Mouse (Mus musculus): ENCODE measurements around the gene Arhgap45. TPM values are rescaled to one million over a fixed set of nuclear protein-coding genes. Genes with fewer than 3 reads are reported as not detected.

The Arhgap45 gene
- polyA plus RNA-seq, 2 experiments: 7.9 to 20.9 TPM

- Histone ChIP-seq H3K9ac (replicated peaks) (peak overlapping the region; percentile 77), H3K4me2 (ENCODE audit: low read depth) (peak overlapping the region; percentile 81), H3K36me3 (replicated peaks; ENCODE audit: control insufficient read depth, insufficient read depth, low read depth) (peaks cover 15% of the 10 kb centered on the region), H3K4me3 (ENCODE audit: insufficient read depth in 1 of 2, low read depth in 2 of 2, low read length in 2 of 2) (peak overlapping the region; percentile 37 to 51), H3K4me1 (replicated peaks; ENCODE audit: control insufficient read depth in 2 of 2, insufficient read depth in 2 of 2, low read length in 1 of 2) (peaks cover 18 to 20% of the 10 kb centered on the region in 2 experiments), H3K27me3 (ENCODE audit: control insufficient read depth, insufficient read depth, low read length) (no peaks in the 10 kb centered on the region), H3K9me3 (ENCODE audit: control insufficient read depth, low read length) (no peaks in the 10 kb centered on the region), H3K27ac (peak overlapping the region; percentile 68)
- no peak for DNase-seq (ENCODE audit: low read depth in 3 of 3, low spot score in 3 of 3)
- no peak for ATAC-seq (ENCODE audit: insufficient read depth)
- WGBS (ENCODE audit: insufficient replicate concordance): 36% methylated on average over 14 of the region's 14 CpGs
- TF ChIP-seq CTCF (IDR thresholded peaks at IDR 0.05; ENCODE audit: low read depth) (no peak), EP300 (IDR thresholded peaks at IDR 0.05; ENCODE audit: low read depth) (no peak)
These were observed 1.3 kb downstream of the Arhgap45 start for GRCm38 (mm10) chr10:80017771-80018170.

GRCm38 (mm10) chr10:80018739-80019297 lies 2.4 kb downstream of the Arhgap45 start:
- WGBS (ENCODE audit: insufficient replicate concordance): 3% methylated on average over 15 of the region's 15 CpGs
- peak overlapping the region; percentile 34 for H3K9ac ChIP-seq (replicated peaks)
- ATAC-seq (ENCODE audit: insufficient read depth) (peak; percentile 72), DNase-seq (ENCODE audit: low read depth in 3 of 3, low spot score in 3 of 3) (peak in 2 of 3 experiments; percentile 49 to 68)
- peak overlapping the region; percentile 34 to 45 for H3K4me3 ChIP-seq (ENCODE audit: insufficient read depth in 1 of 2, low read depth in 2 of 2, low read length in 2 of 2)
- peak overlapping the region; percentile 60 for H3K27ac ChIP-seq
- peaks cover 18 to 20% of the 10 kb centered on the region in 2 experiments for H3K4me1 ChIP-seq (replicated peaks; ENCODE audit: control insufficient read depth in 2 of 2, insufficient read depth in 2 of 2, low read length in 1 of 2)
- no peaks in the 10 kb centered on the region for H3K9me3 ChIP-seq (ENCODE audit: control insufficient read depth, low read length)
- peaks cover 15% of the 10 kb centered on the region for H3K36me3 ChIP-seq (replicated peaks; ENCODE audit: control insufficient read depth, insufficient read depth, low read depth)
- TF ChIP-seq EP300 (IDR thresholded peaks at IDR 0.05; ENCODE audit: low read depth) (no peak; the same call in 1 of the 2 replicates), CTCF (IDR thresholded peaks at IDR 0.05; ENCODE audit: low read depth) (peak; percentile 26; the same call in 1 of the 2 replicates)
- H3K27me3 ChIP-seq (ENCODE audit: control insufficient read depth, insufficient read depth, low read length): no peaks in the 10 kb centered on the region
- peak overlapping the region; percentile 81 for H3K4me2 ChIP-seq (ENCODE audit: low read depth)

DNA sequence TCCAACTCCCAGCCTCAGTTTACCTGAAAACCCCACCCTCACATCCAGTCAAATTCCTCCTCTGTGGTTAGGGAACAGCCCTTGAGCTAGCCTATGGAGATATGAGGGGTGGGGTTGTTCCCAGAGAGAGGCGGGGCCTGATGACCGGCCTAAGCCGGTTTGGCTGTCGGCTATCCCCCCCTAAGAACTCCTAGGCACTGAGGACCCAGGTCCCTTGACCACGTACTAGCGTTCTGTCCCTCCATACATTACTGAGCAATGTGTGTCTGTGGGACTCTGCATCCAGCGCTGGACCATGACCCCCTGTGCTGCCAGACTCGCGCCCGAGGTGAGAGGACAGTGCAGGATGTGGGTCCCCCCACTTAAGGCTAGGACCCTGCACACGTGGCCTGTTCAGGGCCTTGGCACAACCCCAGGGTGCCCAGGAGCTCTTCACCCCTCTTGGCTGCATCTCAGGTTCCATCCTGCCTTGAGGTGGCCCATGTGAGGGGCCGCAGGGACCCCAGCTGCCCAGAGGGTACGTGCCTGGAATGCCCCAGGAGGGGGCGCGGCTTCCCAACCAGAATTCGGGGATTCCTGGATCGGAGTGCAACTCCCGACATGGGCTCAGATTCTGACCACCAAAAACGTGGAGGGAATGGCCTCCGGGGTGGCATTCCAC lies 3.1 kb downstream of the Arhgap45 start:
- H3K27ac ChIP-seq: peak overlapping the region; percentile 60; the same call in 1 of the 2 replicates
- TF ChIP-seq EP300 (IDR thresholded peaks at IDR 0.05; ENCODE audit: low read depth): no peak
- TF ChIP-seq CTCF (IDR thresholded peaks at IDR 0.05; ENCODE audit: low read depth): no peak
- peaks cover 18 to 20% of the 10 kb centered on the region in 2 experiments for H3K4me1 ChIP-seq (replicated peaks; ENCODE audit: control insufficient read depth in 2 of 2, insufficient read depth in 2 of 2, low read length in 1 of 2)
- peak; percentile 29; the same call in 1 of the 2 replicates for ATAC-seq (ENCODE audit: insufficient read depth)
- H3K4me3 ChIP-seq (ENCODE audit: insufficient read depth in 1 of 2, low read depth in 2 of 2, low read length in 2 of 2): 0 out of 4 replicates have a peak overlapping the region, but pooled peaks of 1 of the 2 experiments have one; percentile 34
- no peaks in the 10 kb centered on the region for H3K27me3 ChIP-seq (ENCODE audit: control insufficient read depth, insufficient read depth, low read length)
- H3K36me3 ChIP-seq (replicated peaks; ENCODE audit: control insufficient read depth, insufficient read depth, low read depth): peaks cover 11% of the 10 kb centered on the region
- no peaks in the 10 kb centered on the region for H3K9me3 ChIP-seq (ENCODE audit: control insufficient read depth, low read length)
- H3K9ac ChIP-seq (replicated peaks): peak overlapping the region; percentile 34; the same call in 1 of the 2 replicates
- no peak for DNase-seq (ENCODE audit: low read depth in 3 of 3, low spot score in 3 of 3)
- peak overlapping the region; percentile 81 for H3K4me2 ChIP-seq (ENCODE audit: low read depth)
- WGBS (ENCODE audit: insufficient replicate concordance): 58% methylated on average over 20 of the region's 20 CpGs

DNA sequence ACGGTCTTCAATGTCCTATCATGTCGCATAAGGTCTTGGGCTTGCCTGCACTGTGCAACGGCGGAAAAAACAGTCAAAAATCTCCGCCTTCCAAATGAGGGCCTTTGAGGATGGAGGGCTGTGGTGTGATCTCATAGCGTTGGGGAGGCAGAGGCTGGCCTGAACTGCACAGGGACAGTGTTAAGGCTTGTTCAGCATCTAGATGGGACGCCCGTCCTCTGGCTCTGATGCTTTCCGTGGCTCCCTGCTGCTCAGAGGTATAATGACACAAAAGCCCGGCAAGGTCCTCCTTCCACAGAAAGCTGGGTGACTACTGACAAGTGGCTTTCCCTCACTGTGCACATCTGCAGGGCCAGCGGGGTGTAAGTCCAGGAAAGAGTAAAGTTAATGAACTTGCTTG lies 3.7 kb downstream of the Arhgap45 start:
- Histone ChIP-seq H3K4me1 (replicated peaks; ENCODE audit: control insufficient read depth in 2 of 2, insufficient read depth in 2 of 2, low read length in 1 of 2) (peaks cover 18 to 20% of the 10 kb centered on the region in 2 experiments), H3K36me3 (replicated peaks; ENCODE audit: control insufficient read depth, insufficient read depth, low read depth) (peaks cover 7% of the 10 kb centered on the region), H3K4me2 (ENCODE audit: low read depth) (no peak overlapping the region), H3K27ac (no peak overlapping the region), H3K4me3 (ENCODE audit: insufficient read depth in 1 of 2, low read depth in 2 of 2, low read length in 2 of 2) (no peak overlapping the region), H3K9ac (replicated peaks) (no peak overlapping the region), H3K9me3 (ENCODE audit: control insufficient read depth, low read length) (no peaks in the 10 kb centered on the region), H3K27me3 (ENCODE audit: control insufficient read depth, insufficient read depth, low read length) (no peaks in the 10 kb centered on the region)
- no peak for DNase-seq (ENCODE audit: low read depth in 3 of 3, low spot score in 3 of 3)
- TF ChIP-seq EP300 (IDR thresholded peaks at IDR 0.05; ENCODE audit: low read depth) (no peak), CTCF (IDR thresholded peaks at IDR 0.05; ENCODE audit: low read depth) (no peak)
- ATAC-seq (ENCODE audit: insufficient read depth): no peak
- 71% methylated on average over 11 of the region's 11 CpGs for WGBS (ENCODE audit: insufficient replicate concordance)

Data from liver, embryonic 14.5 days (tissue).